Mouse (Mus musculus): Measurements from ENCODE around the gene Myh3. TPM values are rescaled to one million over a fixed set of nuclear protein-coding genes. Genes with fewer than 3 reads are reported as not detected.

Myh3 gene
- polyA plus RNA-seq, 1 experiment from 2014 or later = 4.7 TPM

- Histone ChIP-seq H3K36me3 (ENCODE audit: control insufficient read depth, insufficient read depth, low read length) (no peaks in the 10 kb centered on the region), H3K9me3 (ENCODE audit: control insufficient read depth, low read length) (no peaks in the 10 kb centered on the region), H3K27ac (replicated peaks; ENCODE audit: low read depth, low read length) (no peak overlapping the region), H3K4me2 (ENCODE audit: low read depth, severe bottlenecking) (no peak overlapping the region), H3K4me1 (ENCODE audit: control insufficient read depth, insufficient read depth, low read length) (no peaks in the 10 kb centered on the region), H3K27me3 (ENCODE audit: control insufficient read depth, insufficient read depth, low read length) (no peaks in the 10 kb centered on the region), H3K9ac (ENCODE audit: low read length) (no peak overlapping the region), H3K4me3 (ENCODE audit: low read depth, low read length) (no peak overlapping the region)
- DNase-seq (ENCODE audit: low spot score) (peak; percentile 45), ATAC-seq (ENCODE audit: insufficient number of reproducible peaks, low FRiP score, low TSS enrichment, low read depth) (no peak)
- WGBS = 27% methylated on average over 8 of the region's 8 CpGs
These were observed 23.6 kb downstream of the Myh3 start for GRCm38 (mm10) chr11:67101713-67102112.

GRCm38 (mm10) chr11:67103256-67103655 lies 25.2 kb downstream of the Myh3 start:
- H3K9me3 ChIP-seq (ENCODE audit: control insufficient read depth, low read length) = no peaks in the 10 kb centered on the region
- H3K27ac ChIP-seq (replicated peaks; ENCODE audit: low read depth, low read length) = no peak overlapping the region
- DNase-seq (ENCODE audit: low spot score) (no peak), ATAC-seq (ENCODE audit: insufficient number of reproducible peaks, low FRiP score, low TSS enrichment, low read depth) (no peak)
- WGBS = 82% methylated on average over 9 of the region's 9 CpGs
- H3K36me3 ChIP-seq (ENCODE audit: control insufficient read depth, insufficient read depth, low read length) = no peaks in the 10 kb centered on the region
- no peak overlapping the region for H3K4me3 ChIP-seq (ENCODE audit: low read depth, low read length)
- H3K27me3 ChIP-seq (ENCODE audit: control insufficient read depth, insufficient read depth, low read length) = no peaks in the 10 kb centered on the region
- no peak overlapping the region for H3K4me2 ChIP-seq (ENCODE audit: low read depth, severe bottlenecking)
- H3K9ac ChIP-seq (ENCODE audit: low read length) = no peak overlapping the region
- no peaks in the 10 kb centered on the region for H3K4me1 ChIP-seq (ENCODE audit: control insufficient read depth, insufficient read depth, low read length)

- DNase-seq (ENCODE audit: low spot score) (no peak), ATAC-seq (ENCODE audit: insufficient number of reproducible peaks, low FRiP score, low TSS enrichment, low read depth) (no peak)
- H3K4me3 ChIP-seq (ENCODE audit: low read depth, low read length) = no peak overlapping the region
- H3K27me3 ChIP-seq (ENCODE audit: control insufficient read depth, insufficient read depth, low read length) = no peaks in the 10 kb centered on the region
- no peaks in the 10 kb centered on the region for H3K9me3 ChIP-seq (ENCODE audit: control insufficient read depth, low read length)
- no peak overlapping the region for H3K27ac ChIP-seq (replicated peaks; ENCODE audit: low read depth, low read length)
- H3K4me1 ChIP-seq (ENCODE audit: control insufficient read depth, insufficient read depth, low read length) = no peaks in the 10 kb centered on the region
- H3K4me2 ChIP-seq (ENCODE audit: low read depth, severe bottlenecking) = no peak overlapping the region
- WGBS = 86% methylated on average over 1 of the region's 1 CpGs
- no peaks in the 10 kb centered on the region for H3K36me3 ChIP-seq (ENCODE audit: control insufficient read depth, insufficient read depth, low read length)
- H3K9ac ChIP-seq (ENCODE audit: low read length) = no peak overlapping the region
These were observed 26.1 kb downstream of the Myh3 start for GRCm38 (mm10) chr11:67104242-67104641.

GRCm38 (mm10) chr11:67104714-67105113 lies 26.6 kb downstream of the Myh3 start:
- no peak for ATAC-seq (ENCODE audit: insufficient number of reproducible peaks, low FRiP score, low TSS enrichment, low read depth)
- H3K9ac ChIP-seq (ENCODE audit: low read length) = no peak overlapping the region
- H3K4me1 ChIP-seq (ENCODE audit: control insufficient read depth, insufficient read depth, low read length) = no peaks in the 10 kb centered on the region
- no peak overlapping the region for H3K4me2 ChIP-seq (ENCODE audit: low read depth, severe bottlenecking)
- no peaks in the 10 kb centered on the region for H3K9me3 ChIP-seq (ENCODE audit: control insufficient read depth, low read length)
- no peaks in the 10 kb centered on the region for H3K36me3 ChIP-seq (ENCODE audit: control insufficient read depth, insufficient read depth, low read length)
- no peak overlapping the region for H3K27ac ChIP-seq (replicated peaks; ENCODE audit: low read depth, low read length)
- H3K4me3 ChIP-seq (ENCODE audit: low read depth, low read length) = no peak overlapping the region
- DNase-seq (ENCODE audit: low spot score) = no peak
- 85% methylated on average over 11 of the region's 11 CpGs for WGBS
- no peaks in the 10 kb centered on the region for H3K27me3 ChIP-seq (ENCODE audit: control insufficient read depth, insufficient read depth, low read length)

GRCm38 (mm10) chr11:67105689-67106088 lies 27.6 kb downstream of the Myh3 start:
- DNase-seq (ENCODE audit: low spot score) (no peak), ATAC-seq (ENCODE audit: insufficient number of reproducible peaks, low FRiP score, low TSS enrichment, low read depth) (peak; percentile 58; the same call in 1 of the 2 replicates)
- no peak overlapping the region for H3K27ac ChIP-seq (replicated peaks; ENCODE audit: low read depth, low read length)
- no peaks in the 10 kb centered on the region for H3K4me1 ChIP-seq (ENCODE audit: control insufficient read depth, insufficient read depth, low read length)
- H3K27me3 ChIP-seq (ENCODE audit: control insufficient read depth, insufficient read depth, low read length) = no peaks in the 10 kb centered on the region
- H3K9ac ChIP-seq (ENCODE audit: low read length) = no peak overlapping the region
- no peak overlapping the region for H3K4me3 ChIP-seq (ENCODE audit: low read depth, low read length)
- no peak overlapping the region for H3K4me2 ChIP-seq (ENCODE audit: low read depth, severe bottlenecking)
- no peaks in the 10 kb centered on the region for H3K9me3 ChIP-seq (ENCODE audit: control insufficient read depth, low read length)
- H3K36me3 ChIP-seq (ENCODE audit: control insufficient read depth, insufficient read depth, low read length) = no peaks in the 10 kb centered on the region
- WGBS = 40% methylated on average over 4 of the region's 4 CpGs

- DNase-seq (ENCODE audit: low spot score) (no peak), ATAC-seq (ENCODE audit: insufficient number of reproducible peaks, low FRiP score, low TSS enrichment, low read depth) (no peak)
- Histone ChIP-seq H3K4me2 (ENCODE audit: low read depth, severe bottlenecking) (no peak overlapping the region), H3K9me3 (ENCODE audit: control insufficient read depth, low read length) (no peaks in the 10 kb centered on the region), H3K36me3 (ENCODE audit: control insufficient read depth, insufficient read depth, low read length) (no peaks in the 10 kb centered on the region), H3K27me3 (ENCODE audit: control insufficient read depth, insufficient read depth, low read length) (no peaks in the 10 kb centered on the region), H3K27ac (replicated peaks; ENCODE audit: low read depth, low read length) (no peak overlapping the region), H3K9ac (ENCODE audit: low read length) (no peak overlapping the region), H3K4me1 (ENCODE audit: control insufficient read depth, insufficient read depth, low read length) (no peaks in the 10 kb centered on the region), H3K4me3 (ENCODE audit: low read depth, low read length) (no peak overlapping the region)
- 89% methylated on average over 10 of the region's 10 CpGs for WGBS
These were observed 28.9 kb downstream of the Myh3 start for GRCm38 (mm10) chr11:67106973-67107372.

GRCm38 (mm10) chr11:67110168-67110948 lies 32.3 kb downstream of the Myh3 start:
- no peaks in the 10 kb centered on the region for H3K36me3 ChIP-seq (ENCODE audit: control insufficient read depth, insufficient read depth, low read length)
- H3K9me3 ChIP-seq (ENCODE audit: control insufficient read depth, low read length) = no peaks in the 10 kb centered on the region
- H3K27ac ChIP-seq (replicated peaks; ENCODE audit: low read depth, low read length) = no peak overlapping the region
- DNase-seq (ENCODE audit: low spot score) (peak; percentile 85), ATAC-seq (ENCODE audit: insufficient number of reproducible peaks, low FRiP score, low TSS enrichment, low read depth) (peak; percentile 48; the same call in 1 of the 2 replicates)
- no peaks in the 10 kb centered on the region for H3K27me3 ChIP-seq (ENCODE audit: control insufficient read depth, insufficient read depth, low read length)
- no peak overlapping the region for H3K4me2 ChIP-seq (ENCODE audit: low read depth, severe bottlenecking)
- H3K4me1 ChIP-seq (ENCODE audit: control insufficient read depth, insufficient read depth, low read length) = no peaks in the 10 kb centered on the region
- 39% methylated on average over 5 of the region's 5 CpGs for WGBS
- no peak overlapping the region for H3K9ac ChIP-seq (ENCODE audit: low read length)
- no peak overlapping the region for H3K4me3 ChIP-seq (ENCODE audit: low read depth, low read length)

- H3K4me2 ChIP-seq (ENCODE audit: low read depth, severe bottlenecking) = no peak overlapping the region
- ATAC-seq (ENCODE audit: insufficient number of reproducible peaks, low FRiP score, low TSS enrichment, low read depth) (no peak), DNase-seq (ENCODE audit: low spot score) (peak; percentile 86)
- no peak overlapping the region for H3K4me3 ChIP-seq (ENCODE audit: low read depth, low read length)
- H3K9ac ChIP-seq (ENCODE audit: low read length) = no peak overlapping the region
- H3K27me3 ChIP-seq (ENCODE audit: control insufficient read depth, insufficient read depth, low read length) = no peaks in the 10 kb centered on the region
- H3K9me3 ChIP-seq (ENCODE audit: control insufficient read depth, low read length) = no peaks in the 10 kb centered on the region
- no peaks in the 10 kb centered on the region for H3K36me3 ChIP-seq (ENCODE audit: control insufficient read depth, insufficient read depth, low read length)
- H3K27ac ChIP-seq (replicated peaks; ENCODE audit: low read depth, low read length) = no peak overlapping the region
- no peaks in the 10 kb centered on the region for H3K4me1 ChIP-seq (ENCODE audit: control insufficient read depth, insufficient read depth, low read length)
- 36% methylated on average over 11 of the region's 11 CpGs for WGBS
These were observed 34.1 kb downstream of the Myh3 start for GRCm38 (mm10) chr11:67112019-67112850.
